Mouse (Mus musculus) NIH3T3 (cell line): ENCODE results near the gene Ptprr.

Source experiments
- DNase-seq: peaks from one replicate; pipeline ENCODE4 v3.0.0-alpha.2; 2012; ENCODE audit warnings: low read depth

Ptprr gene

DNA sequence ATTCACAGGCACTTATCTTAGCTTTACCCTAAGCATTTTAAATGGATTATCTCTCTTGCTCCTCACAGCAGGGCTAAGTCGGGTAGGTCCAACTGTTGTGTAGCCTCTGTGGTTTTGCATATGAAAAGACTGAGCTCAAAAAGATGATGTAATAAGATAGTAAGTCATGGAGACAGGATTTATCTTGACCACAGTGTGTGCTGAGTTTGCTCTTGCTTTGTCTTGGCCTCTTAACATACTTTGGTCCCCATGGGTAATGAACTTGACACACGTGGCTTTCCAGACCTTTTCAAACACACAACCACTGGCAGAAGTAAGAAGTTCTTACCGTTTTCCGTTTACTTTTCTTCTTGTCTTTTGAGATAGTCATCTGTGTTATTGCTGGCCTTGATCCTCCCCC, 250.3 kb downstream of the Ptprr start:
- DNase-seq, result peak; percentile 36

DNA sequence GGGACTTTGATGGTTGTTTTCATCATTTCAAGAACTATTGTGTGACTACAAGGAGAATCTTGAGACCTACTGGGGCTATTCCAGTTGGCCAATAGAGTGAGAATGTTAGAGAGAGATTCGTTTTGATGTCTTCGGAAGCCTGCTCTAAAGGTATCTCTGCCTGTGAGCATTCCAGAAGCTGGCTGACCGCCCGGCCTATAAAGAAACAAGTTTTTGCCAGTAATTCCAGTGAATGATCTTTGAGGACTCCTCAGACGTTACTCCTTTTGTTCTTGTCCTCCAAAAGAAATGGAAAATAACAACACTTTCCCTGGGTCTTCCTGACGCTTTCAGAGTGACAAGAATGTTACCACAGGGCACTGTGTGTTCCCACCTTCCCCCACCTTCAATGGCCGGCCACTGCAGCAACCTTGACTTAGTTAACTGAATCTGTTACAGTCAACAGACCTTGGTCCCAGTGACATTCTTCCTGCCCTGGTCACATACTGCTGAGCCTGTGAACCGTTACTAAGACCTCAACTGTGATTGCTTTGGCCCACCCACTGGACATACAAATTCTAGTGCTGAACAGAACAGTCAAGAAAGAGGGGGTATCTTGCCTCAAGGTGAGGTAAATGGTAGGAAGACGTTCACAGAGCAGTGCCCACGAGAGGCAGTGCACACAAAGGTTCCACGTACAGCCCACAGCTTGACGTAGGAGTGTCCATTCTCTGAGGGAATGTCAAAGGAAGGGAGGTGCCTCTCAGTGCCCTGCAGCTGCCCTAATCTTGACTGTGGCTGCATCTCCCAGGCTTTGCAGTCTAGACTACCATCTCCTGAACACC, 252.8 kb downstream of the Ptprr start:
- no peak for DNase-seq

DNA sequence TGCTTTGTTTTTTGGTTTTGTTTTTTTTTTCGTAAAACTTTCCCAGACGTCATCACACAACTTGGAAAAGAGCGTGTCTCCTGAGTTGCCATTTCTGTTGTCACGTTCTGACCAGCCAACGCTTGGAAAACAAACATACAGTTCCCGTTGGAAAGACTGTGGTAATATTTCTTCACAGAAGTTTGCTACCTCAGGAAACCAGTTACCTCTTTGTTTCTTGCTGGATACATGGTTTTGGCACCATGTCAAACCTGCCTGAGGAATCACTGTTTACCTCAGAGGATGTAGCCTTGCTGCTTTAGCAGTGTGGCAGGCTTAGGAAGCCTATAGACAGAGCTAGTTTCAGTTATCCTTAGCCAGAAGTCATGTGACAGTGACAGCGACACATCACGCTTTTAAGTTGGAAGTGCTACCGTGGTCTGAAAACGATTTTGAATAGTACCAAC, 253.5 kb downstream of the Ptprr start:
- no peak for DNase-seq

DNA sequence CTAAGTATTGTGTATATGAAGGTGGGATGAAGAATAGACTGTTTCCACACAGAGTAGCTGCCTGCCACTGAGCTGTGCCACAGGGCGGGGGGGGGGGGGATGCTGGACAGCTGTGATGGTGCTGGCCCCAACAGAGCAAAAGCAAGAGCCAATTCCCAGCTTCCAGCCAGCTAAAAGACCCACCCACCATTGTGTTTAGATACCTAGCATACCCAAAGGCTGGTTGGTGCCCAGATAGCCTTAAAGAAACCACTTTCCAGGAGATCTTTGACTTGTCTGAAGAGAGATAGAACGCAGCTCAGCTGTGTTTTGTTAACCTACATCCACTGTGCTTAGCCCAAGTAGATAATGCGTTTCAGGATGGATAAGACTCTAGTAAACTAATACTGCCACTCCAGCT, 254.1 kb downstream of the Ptprr start:
- DNase-seq, result no peak

DNA sequence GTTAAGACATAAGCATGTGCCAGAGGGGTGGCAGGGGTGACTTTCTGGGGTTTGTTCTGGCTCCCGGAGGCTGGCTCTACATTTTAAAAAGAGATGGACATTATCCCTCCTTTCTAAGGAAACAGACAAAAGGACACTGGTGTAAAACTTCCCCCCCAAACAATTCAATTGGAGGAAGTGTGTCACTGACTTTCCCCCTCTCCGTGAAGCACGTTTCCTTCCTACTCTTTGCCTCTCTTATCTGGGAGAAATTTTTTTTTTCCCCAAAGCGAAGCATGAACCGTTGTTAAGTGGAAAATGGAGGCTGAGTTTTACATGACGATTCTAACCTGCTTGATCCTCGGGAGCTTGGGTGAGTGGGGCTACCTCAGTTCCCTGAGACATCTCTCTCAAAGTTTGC, 257.3 kb downstream of the Ptprr start, which contains the start of gene Ptprb:
Ptprb (plus strand) TSS at position 244 of the 400 bp plus-strand sequence.
- DNase-seq, result no peak

DNA sequence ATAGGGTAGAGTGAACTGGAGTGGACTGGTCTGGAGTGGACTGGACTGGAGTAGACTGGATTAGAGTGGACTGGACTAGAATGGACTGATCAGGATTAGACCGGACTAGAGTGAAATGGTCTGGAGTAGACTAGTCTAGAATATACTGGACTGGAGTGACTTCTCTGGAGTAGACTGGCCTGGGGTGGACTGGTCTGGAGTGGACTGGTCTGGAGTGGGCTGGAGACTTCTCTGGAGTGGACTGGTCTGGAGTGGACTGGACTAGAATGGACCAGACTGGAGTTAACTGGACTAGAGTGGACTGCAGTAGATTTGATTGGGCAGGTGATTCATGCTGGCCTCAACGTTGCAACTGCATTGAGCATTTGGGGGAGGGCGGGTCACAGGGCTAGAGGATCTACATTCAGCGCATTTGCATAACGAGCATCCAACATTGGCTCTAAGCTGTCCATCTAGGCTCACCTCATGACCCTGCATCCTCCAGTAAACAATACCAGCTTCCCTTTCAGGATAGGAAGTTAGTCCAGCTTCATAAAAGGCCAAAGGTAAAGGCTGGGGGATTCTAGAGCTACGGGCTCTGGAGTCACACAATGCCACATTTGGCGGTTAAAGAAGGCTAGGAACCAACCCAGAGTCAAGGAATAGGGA, 268.8 kb downstream of the Ptprr start:
- no peak for DNase-seq

DNA sequence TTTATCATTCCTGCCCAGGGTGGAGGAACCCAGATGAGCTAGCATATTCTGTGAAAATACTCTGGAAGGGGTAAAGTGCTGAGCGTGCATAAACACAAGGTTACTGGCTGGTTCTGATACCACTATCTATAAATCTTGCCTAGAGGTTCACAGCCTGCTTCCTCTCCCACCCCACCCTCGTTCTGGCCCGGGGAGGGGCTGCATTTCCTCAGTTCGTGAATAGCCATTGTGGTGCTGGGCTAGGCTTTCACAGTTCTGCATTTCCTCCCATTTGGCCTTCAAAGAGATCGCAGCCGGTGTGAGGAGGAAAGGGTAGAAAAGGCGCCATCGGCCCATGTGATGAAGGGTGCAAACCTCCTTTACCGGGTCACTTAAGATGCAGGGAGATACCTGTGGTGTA, 270.1 kb downstream of the Ptprr start:
- DNase-seq, result no peak

DNA sequence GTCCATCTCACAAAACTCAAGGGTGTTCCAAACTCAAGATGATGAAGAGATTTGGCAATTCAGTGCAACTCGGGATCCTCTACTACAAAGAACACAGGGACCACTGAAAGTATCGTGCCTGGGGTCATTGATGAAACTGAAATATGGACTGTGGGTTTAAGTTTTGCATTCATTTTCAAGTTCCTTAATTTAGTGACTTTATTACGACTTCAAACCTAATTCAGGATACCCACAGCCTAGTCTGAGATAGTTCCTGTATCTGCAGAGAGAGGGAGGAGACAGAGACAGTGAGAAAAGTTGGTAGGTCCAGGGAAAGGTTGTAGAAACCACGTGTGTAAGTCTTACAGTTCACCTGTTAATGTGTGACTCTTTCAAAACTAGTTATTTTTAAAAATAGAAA, 272.5 kb downstream of the Ptprr start:
- no peak for DNase-seq

DNA sequence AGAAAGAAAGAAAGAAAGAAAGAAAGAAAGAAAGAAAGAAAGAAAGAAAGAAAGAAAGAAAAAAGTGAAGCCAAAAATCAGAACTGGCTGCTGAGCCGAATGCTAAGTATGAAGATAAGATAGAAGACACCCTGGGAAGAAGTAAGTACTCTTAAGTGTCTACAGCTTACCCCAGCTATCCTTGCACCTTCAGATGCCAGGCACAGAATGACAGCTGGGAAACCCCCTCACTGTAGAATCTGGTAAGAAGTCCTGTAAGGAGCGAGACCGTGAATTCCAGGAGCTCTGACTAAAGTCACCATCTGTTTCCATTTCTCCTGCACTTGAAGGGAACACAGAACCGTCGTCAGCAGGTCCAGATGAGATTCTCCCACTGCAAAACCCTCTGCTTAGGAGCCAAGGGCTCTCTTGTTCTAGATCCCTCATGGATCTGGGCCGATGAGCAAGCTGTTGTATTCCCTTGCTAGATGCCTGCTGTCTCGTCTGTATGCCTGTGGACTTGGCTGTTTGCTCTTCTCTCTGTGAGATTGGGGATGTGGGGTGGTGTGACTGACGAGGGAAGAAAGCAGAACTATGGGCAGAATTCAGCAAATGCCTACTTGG, 273.2 kb downstream of the Ptprr start:
- no peak for DNase-seq

DNA sequence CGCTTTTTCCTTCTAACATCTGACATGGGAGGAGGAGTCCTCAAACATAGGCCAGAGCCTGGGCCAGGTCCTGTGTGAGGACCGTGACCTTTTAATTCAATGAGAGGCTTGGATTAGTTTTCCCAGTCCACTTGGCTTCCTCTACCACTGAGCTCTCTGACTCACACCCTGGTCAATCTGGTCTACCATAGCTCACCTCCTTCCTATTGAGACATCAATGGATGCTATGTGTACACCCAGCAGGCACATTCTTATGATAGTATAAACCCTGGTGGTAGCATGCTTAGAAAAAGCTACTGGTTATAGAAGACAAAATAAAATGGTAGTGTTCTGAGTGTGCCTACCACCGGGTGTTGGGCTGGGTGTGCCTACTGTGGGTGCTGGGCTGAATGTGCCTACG, 278.4 kb downstream of the Ptprr start:
- DNase-seq, result peak; percentile 40

DNA sequence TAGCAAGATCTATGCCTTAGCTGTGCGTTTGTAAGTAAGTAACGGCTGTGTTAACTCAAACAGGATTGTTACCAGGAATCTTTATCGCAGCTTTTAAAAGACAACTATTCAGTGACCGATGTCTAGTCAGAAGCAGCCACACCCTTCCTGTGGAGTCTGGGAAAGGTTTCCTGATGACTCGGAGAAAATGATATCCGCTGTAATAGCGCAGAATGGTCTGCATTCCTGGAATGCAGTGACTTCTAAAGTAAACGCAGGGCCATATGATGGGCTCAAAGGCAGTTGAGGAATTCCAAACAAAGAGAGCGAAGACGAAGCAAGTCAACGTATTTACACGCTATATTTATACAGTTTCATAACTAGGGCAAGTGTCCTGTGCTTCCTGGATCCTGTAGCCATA, 279.8 kb downstream of the Ptprr start:
- DNase-seq, result peak; percentile 24

DNA sequence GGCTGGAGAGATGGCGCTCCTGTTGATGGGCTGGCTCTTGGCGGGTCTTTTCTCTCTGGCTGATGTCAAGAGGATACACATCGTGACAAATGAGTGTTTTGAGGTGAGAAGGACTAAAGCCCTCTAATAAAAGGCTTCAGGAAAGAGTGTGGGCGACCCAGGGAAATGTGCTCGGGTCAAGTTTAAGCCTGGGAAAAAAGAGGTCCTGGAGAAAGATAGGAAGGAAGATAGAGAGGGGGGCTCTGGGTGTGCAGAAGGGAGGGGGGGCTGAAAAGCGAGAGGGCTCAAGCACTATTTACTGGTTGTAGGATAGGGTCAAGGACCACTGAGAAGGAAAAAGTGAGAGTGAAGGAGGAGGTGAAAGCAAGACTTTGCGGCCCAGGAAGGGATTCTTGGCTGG, 282.8 kb downstream of the Ptprr start:
- DNase-seq, result no peak

DNA sequence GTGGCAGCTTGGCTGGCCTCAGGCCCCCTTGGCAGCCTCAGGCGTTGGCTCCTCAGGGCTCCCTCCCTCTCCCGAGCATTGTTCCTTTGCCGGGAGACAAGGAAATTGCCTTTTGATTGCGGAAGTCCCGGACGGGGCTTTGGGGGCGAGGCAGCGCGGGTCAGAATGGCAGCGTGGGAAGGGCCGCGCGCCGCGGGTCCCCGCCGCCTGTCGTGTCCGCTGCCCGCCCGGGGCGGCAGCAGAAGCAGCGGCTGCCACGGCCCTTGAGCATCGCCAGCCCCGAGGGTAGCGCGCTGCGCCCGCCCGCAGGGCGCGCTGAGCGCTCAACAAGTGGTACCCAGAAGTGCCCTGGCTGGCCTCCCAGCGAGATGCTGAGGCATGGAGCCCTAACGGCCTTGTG, 283.2 kb downstream of the Ptprr start:
- DNase-seq, result no peak

DNA sequence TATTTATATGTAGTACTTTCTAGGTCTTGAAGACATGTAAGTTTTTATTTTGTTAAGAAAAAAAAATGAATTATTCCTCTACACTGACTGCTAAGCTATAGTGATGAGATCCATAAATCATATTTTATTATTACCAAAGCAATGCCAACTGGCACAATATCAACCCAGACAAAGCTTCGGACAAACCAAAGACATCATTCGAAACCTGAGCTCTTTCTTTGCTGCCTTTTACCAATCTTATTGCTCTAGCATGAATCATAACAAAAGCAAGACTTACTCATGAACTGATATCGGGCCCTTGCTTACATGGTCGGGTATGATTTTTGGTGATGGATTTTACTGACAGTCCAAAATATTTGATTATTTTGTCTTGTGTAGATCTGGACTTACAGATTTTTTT, 286.3 kb downstream of the Ptprr start:
- DNase-seq, result peak; percentile 79

DNA sequence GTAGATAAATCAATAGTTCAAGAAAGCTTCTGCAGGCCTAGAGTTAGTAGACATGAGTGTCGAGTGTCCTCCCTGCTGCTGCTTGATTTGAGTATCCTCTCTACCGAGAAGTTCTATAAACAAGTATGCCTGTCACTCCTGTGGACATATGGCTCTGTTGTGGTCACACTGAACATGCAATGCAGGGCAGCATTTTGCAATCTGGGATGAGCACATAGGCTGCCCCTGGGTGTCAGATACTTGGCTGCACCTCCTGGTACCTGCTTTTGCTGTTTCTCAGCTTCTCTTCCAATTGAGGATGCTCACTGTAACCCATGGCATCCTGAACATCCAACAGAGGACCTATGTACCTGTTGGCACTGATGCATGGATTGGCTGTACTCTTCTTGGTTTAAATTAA, 291.4 kb downstream of the Ptprr start:
- no peak for DNase-seq

DNA sequence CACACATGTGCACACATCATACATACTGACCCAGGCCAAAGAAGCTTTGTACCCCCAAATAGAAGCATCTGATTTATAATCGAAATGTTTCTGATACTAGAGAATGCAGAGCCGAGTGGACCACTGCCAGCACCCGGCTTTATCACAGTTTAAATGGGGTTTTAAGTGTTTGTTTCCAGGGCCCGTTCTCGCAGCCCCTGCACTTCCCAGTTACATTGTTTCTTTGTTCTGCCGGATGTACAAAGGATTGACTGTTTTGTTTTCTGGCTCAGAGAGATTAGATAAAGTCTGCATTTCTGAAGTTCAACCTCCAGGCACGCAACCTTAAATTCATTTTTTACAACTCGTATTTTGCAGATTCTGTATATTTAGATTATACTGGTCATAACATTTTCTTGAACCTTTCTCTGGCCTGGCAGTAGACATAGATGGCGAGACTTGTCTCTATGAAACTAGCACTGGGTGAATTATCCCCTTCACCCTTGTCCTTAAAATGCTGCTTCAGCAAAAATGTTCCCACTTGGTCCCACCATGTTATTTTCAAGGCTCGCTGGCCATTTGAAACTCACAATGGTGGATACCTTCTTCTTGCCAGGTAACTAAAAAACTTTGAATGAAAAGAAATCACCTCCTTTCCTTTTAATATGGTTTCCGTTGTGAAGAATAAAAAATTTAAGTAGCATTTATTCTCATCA, 292.6 kb downstream of the Ptprr start:
- DNase-seq, result no peak

DNA sequence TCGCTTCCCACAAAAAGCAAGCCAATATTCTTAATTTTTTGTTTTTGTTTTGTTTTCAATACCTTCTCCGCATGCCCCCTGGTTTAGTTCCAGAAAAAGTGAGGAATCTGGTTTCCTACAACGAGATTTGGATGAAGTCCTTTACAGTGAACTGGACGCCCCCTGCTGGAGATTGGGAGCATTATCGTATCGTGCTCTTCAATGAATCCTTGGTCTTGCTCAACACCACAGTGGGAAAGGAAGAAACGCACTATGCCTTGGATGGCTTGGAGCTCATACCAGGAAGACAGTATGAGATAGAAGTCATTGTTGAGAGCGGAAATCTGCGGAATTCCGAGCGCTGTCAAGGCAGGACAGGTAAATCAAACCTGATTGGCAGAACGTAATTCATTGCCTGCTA, 301.2 kb downstream of the Ptprr start:
- peak; percentile 96 for DNase-seq
